Mouse (Mus musculus) small intestine, adult 2 months (tissue): ENCODE results near the gene Lamp2. TPM values are rescaled to one million over a fixed set of nuclear protein-coding genes. Genes with fewer than 3 reads are reported as not detected.

ENCODE experiments used
- H3K27ac ChIP-seq: fragments of 200-500 bp; 2 replicates; pipeline ENCODE4 v1.5.1; 2012; ENCODE audit warnings: low read depth, low read length, control low read depth, inconsistent platforms; ENCODE audit not compliant: insufficient read depth
- H3K27me3 ChIP-seq: fragments of 200-500 bp; 2 replicates; pipeline ENCODE4 v1.6.1; 2012; ENCODE audit warnings: mild to moderate bottlenecking, moderate library complexity, low read length, inconsistent platforms; ENCODE audit not compliant: control insufficient read depth, insufficient read depth
- H3K36me3 ChIP-seq: fragments of 200-500 bp; 2 replicates; pipeline ENCODE4 v1.6.1; 2012; ENCODE audit warnings: mild to moderate bottlenecking, low read length, control low read depth, inconsistent platforms; ENCODE audit not compliant: control insufficient read depth, insufficient read depth
- H3K4me1 ChIP-seq: fragments of 200-500 bp; 2 replicates; pipeline ENCODE4 v1.6.1; 2012; ENCODE audit warnings: low read length, inconsistent platforms, mixed read lengths; ENCODE audit not compliant: control insufficient read depth, insufficient read depth, insufficient read length
- H3K4me3 ChIP-seq: fragments of 200-500 bp; 2 replicates; pipeline ENCODE4 v1.5.1; 2012; ENCODE audit warnings: low read depth, mild to moderate bottlenecking, control low read depth, inconsistent platforms, low read length, moderate library complexity
- CTCF ChIP-seq: fragments of 200-500 bp; IDR thresholded peaks from 2 replicates; pipeline ENCODE4 v1.5.1; 2012; ENCODE audit warnings: low read depth, mild to moderate bottlenecking, control low read depth, inconsistent platforms, low read length, moderate library complexity, mixed read lengths; ENCODE audit not compliant: insufficient replicate concordance, insufficient read length; ENCODE audit errors: extremely low read depth
- POLR2A ChIP-seq: fragments of 200-500 bp; IDR thresholded peaks from 2 replicates; pipeline ENCODE4 v1.6.1; 2012; ENCODE audit warnings: low read depth, mild to moderate bottlenecking, control low read depth, inconsistent platforms, low read length, moderate library complexity
- WGBS: fragments of 180-500 bp; shearing (Covaris S2); methylation state at CpG from one replicate; pipeline ENCODE4 v1.1.7; 2018; 5-methylcytosine and 5-hydroxymethylcytosine counted together
- polyA plus RNA-seq: library from polyadenylated mRNA; depleted of rRNA; stranded (reverse); fragments of >200 nt; gene quantifications from 2 replicates; pipeline ENCODE4 v1.2.3, GENCODE M21; 2012

Lamp2 gene
- polyA plus RNA-seq, 1 experiment: 16.8 TPM

DNA sequence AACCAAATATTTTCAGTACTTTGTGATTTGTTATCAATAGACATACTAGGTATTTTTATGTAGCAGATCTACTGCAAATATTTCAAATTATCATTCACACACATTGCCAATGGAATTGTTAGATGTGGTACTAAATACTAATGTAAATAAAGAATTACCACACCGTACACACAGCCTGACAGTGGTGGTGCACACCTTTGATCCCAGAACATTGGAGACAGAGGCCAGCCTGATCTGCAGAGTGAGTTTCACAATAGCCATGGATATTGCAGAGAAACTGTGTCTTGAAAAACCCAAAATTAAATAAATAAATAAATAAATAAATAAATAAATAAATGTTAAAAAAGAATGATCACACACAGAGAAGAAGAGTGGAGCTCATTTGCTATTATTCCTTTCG is 6.9 kb upstream of the Lamp2 start:
- Histone ChIP-seq H3K27ac (no peak overlapping the region), H3K4me3 (no peak overlapping the region), H3K4me1 (peaks cover 5% of the 10 kb centered on the region; the same call in 1 of the 2 replicates), H3K27me3 (no peaks in the 10 kb centered on the region), H3K36me3 (no peaks in the 10 kb centered on the region)
- 82% methylated on average over 2 of the region's 2 CpGs for WGBS
- TF ChIP-seq POLR2A (no peak), CTCF (no peak)

DNA sequence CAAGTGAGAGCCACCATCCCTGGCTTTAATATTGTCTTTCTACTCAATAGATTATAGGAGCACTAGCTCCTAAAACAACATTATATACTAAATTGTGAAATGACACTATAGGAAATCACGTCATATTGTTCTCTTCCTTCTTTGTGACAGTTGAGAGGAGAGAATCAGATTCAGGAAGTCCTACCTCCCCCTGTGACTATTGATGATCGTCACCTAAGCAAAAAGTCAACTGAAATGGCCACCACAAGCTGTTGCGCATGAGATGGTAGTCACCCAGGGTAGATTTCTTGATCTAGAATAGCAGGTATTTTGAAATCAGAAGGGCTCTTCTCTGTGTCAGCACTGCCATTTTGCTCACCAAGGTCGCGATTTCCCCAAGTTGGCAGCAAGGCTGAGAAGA is 5.8 kb upstream of the Lamp2 start:
- Histone ChIP-seq H3K36me3 (no peaks in the 10 kb centered on the region), H3K27me3 (no peaks in the 10 kb centered on the region), H3K4me1 (peaks cover 5% of the 10 kb centered on the region; the same call in 1 of the 2 replicates), H3K4me3 (no peak overlapping the region), H3K27ac (no peak overlapping the region)
- no peak for TF ChIP-seq CTCF
- no peak for TF ChIP-seq POLR2A
- 86% methylated on average over 5 of the region's 5 CpGs for WGBS

DNA sequence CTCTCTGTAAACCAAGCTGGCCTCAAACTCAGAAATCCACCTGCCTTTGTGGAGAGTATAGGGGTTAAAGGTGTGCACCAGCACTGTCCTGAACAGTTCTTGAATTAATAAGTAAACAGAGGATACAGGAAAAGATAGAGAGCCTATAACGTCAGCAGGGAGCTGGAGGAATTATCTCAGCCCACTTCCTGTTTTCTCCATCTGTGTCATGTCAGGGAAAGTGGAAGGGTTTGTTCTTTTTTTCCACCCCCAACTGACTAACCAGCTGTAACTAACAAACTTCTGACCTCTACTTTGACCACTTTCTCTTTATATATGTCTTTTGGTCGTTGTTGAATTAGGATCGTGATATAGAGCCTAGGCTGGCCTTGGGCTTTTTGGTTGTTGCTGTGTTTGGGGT is 4.6 kb upstream of the Lamp2 start:
- WGBS: 26% methylated on average over 3 of the region's 3 CpGs
- peaks cover 3% of the 10 kb centered on the region; the same call in 1 of the 2 replicates for H3K4me1 ChIP-seq
- H3K4me3 ChIP-seq: no peak overlapping the region
- no peak overlapping the region for H3K27ac ChIP-seq
- TF ChIP-seq CTCF: no peak
- no peak for TF ChIP-seq POLR2A
- H3K27me3 ChIP-seq: no peaks in the 10 kb centered on the region
- H3K36me3 ChIP-seq: no peaks in the 10 kb centered on the region

DNA sequence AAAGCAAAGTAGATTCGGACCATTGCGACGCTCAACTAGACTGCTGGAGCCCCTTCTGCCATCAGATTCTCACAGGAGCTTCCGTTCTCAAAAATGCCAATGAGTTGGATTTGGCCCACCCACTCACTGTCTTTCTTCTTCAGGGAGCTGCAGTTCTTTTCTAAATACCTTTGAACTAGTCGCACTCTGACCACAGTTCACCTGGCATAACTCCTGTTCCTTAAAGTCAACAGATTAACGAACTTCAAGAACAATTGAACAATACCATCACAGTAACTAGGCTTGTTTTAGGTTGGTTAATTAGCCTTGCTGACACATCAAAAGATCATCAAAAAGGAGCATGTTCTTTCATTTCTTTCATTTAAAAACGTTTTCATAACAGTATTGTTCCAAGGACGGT is 2.8 kb upstream of the Lamp2 start:
- Histone ChIP-seq H3K36me3 (no peaks in the 10 kb centered on the region), H3K27ac (no peak overlapping the region), H3K27me3 (no peaks in the 10 kb centered on the region), H3K4me1 (peaks cover 3% of the 10 kb centered on the region; the same call in 1 of the 2 replicates), H3K4me3 (no peak overlapping the region)
- 61% methylated on average over 8 of the region's 8 CpGs for WGBS
- TF ChIP-seq CTCF (no peak), POLR2A (no peak)

DNA sequence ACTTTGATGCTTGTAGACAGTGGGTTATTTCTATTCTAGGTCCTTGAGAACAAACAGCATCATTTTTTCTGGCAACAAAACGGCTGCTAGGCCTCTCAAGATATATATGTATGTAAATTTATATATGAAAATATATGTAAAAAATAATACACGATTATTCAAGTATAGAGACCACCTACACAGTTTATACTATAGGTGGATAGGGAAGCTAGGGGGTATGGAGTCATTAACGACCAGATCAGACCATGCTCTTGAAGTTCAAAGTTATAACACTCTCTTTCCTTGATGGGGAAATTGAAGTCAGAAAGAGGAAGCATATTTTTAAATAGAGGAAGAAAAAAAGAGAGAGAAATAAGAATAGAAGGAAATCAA is 367 bp upstream of the Lamp2 start:
- H3K36me3 ChIP-seq: 0 out of 2 replicates have a peak, but pooled peaks cover 7% of the 10 kb centered on the region
- TF ChIP-seq CTCF: no peak
- TF ChIP-seq POLR2A: no peak
- 22% methylated on average over 3 of the region's 3 CpGs for WGBS
- peaks cover 3% of the 10 kb centered on the region; the same call in 1 of the 2 replicates for H3K4me1 ChIP-seq
- H3K4me3 ChIP-seq: no peak overlapping the region
- no peak overlapping the region for H3K27ac ChIP-seq
- H3K27me3 ChIP-seq: no peaks in the 10 kb centered on the region

DNA sequence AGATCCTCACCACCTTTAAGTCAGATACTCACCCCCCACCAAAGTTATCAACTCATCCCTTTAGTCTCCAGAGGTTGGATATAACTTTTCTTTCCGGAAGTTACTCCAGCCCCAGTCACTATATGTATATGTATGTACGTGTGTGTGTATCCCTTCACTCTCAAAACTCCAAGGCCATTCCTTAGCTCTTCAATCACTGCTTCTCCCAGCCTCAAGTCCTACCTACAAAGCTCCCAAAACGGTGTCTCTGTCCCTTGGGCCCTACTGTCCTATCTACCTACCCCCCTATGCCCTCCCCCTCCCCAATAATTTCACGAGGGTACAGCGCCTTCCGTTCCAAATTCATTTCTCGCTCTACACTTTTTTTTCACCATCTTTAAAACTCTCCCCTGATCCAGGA is 780 bp downstream of the Lamp2 start:
- no peak overlapping the region; the same call in 1 of the 2 replicates for H3K27ac ChIP-seq
- no peak for TF ChIP-seq CTCF
- no peak for TF ChIP-seq POLR2A
- 16% methylated on average over 7 of the region's 7 CpGs for WGBS

DNA sequence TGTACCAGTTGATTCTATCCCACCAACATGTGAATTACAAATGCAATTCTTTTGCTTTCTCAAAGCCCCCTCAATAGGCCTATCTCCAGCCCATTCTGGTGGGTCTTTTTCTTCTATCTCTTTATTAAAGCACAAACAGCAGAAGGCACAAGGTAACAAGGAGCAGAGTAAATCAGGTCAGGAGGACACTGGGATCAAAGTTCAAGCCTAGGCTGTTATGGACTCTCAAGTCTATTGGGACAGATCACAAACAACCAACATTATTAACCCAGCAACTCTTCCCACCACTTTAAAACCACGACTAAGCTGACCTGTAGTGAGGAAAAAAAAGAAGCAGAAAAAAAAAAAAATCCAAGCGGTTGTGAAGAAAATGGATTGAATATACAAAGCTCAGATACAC is 1.4 kb downstream of the Lamp2 start:
- Histone ChIP-seq H3K4me1 (peaks cover 2% of the 10 kb centered on the region; the same call in 1 of the 2 replicates), H3K36me3 (peaks cover 14% of the 10 kb centered on the region), H3K27ac (no peak overlapping the region), H3K4me3 (no peak overlapping the region), H3K27me3 (no peaks in the 10 kb centered on the region)
- WGBS: 10% methylated on average over 2 of the region's 2 CpGs
- TF ChIP-seq CTCF (no peak), POLR2A (no peak)

More for the DNA sequence above, 780 bp downstream of the Lamp2 start:
- H3K36me3 ChIP-seq: peaks cover 10% of the 10 kb centered on the region
- peak overlapping the region; percentile 100 for H3K4me3 ChIP-seq
- no peaks in the 10 kb centered on the region for H3K27me3 ChIP-seq
- H3K4me1 ChIP-seq: peaks cover 3% of the 10 kb centered on the region; the same call in 1 of the 2 replicates
